Mouse (Mus musculus): ENCODE data around the gene Tatdn2.
A peak's percentile ranks its signal among the peaks of the same experiment; 100 is the strongest.
"Not testable (repeated sequence)": the region's sequence is repeated elsewhere in the genome, so short reads cannot be mapped to it uniquely, and the experiment has no call there.

Tatdn2 gene

GRCm38 (mm10) chr6:113672029-113672428 is 24.8 kb upstream of the Tatdn2 start:
- DNase-seq (ENCODE audit: low spot score in 2 of 2) = not testable (repeated sequence)

- DNase-seq (ENCODE audit: low spot score in 2 of 2) = no peak
Observed at GRCm38 (mm10) chr6:113672989-113673388, 23.9 kb upstream of the Tatdn2 start.

- peak; percentile 24 to 58 for DNase-seq (ENCODE audit: low spot score in 2 of 2)
Observed at GRCm38 (mm10) chr6:113675234-113675633, 21.6 kb upstream of the Tatdn2 start.

GRCm38 (mm10) chr6:113675991-113676390 is 20.9 kb upstream of the Tatdn2 start:
- no peak for DNase-seq (ENCODE audit: low spot score in 2 of 2)

- no peak for DNase-seq (ENCODE audit: low spot score in 2 of 2)
Observed at GRCm38 (mm10) chr6:113677070-113677734, 19.6 kb upstream of the Tatdn2 start.

GRCm38 (mm10) chr6:113678246-113679012 is 18.4 kb upstream of the Tatdn2 start:
- no peak for DNase-seq (ENCODE audit: low spot score in 2 of 2)

- DNase-seq (ENCODE audit: low spot score in 2 of 2) = no peak
Observed at GRCm38 (mm10) chr6:113679993-113680566, 16.8 kb upstream of the Tatdn2 start.

GRCm38 (mm10) chr6:113681271-113681670 is 15.6 kb upstream of the Tatdn2 start:
- DNase-seq (ENCODE audit: low spot score in 2 of 2) = peak; percentile 74 to 77

GRCm38 (mm10) chr6:113683081-113683825 is 13.6 kb upstream of the Tatdn2 start:
- DNase-seq (ENCODE audit: low spot score in 2 of 2) = no peak

GRCm38 (mm10) chr6:113686551-113687125 is 10.2 kb upstream of the Tatdn2 start:
- peak; percentile 24 to 49 for DNase-seq (ENCODE audit: low spot score in 2 of 2)

- DNase-seq (ENCODE audit: low spot score in 2 of 2) = peak in 1 of 2 experiments; percentile 38
Observed at GRCm38 (mm10) chr6:113690008-113690399, 6.8 kb upstream of the Tatdn2 start.

- DNase-seq (ENCODE audit: low spot score in 2 of 2) = peak; percentile 68 to 75
Observed at GRCm38 (mm10) chr6:113690400-113691083, 6.3 kb upstream of the Tatdn2 start.

GRCm38 (mm10) chr6:113691084-113691462 is 5.8 kb upstream of the Tatdn2 start:
- no peak for DNase-seq (ENCODE audit: low spot score in 2 of 2)

GRCm38 (mm10) chr6:113692661-113693133 is 4.2 kb upstream of the Tatdn2 start:
- DNase-seq (ENCODE audit: low spot score in 2 of 2) = no peak

GRCm38 (mm10) chr6:113693377-113693776 is 3.5 kb upstream of the Tatdn2 start:
- no peak for DNase-seq (ENCODE audit: low spot score in 2 of 2)

- no peak for DNase-seq (ENCODE audit: low spot score in 2 of 2)
Observed at GRCm38 (mm10) chr6:113695203-113695602, 1.6 kb upstream of the Tatdn2 start.

GRCm38 (mm10) chr6:113695766-113696355 is 989 bp upstream of the Tatdn2 start:
- DNase-seq (ENCODE audit: low spot score in 2 of 2) = no peak

- peak in 1 of 2 experiments; percentile 28 for DNase-seq (ENCODE audit: low spot score in 2 of 2)
Observed at GRCm38 (mm10) chr6:113697222-113698205, 664 bp downstream of the Tatdn2 start.

GRCm38 (mm10) chr6:113712718-113713117 is 15.9 kb downstream of the Tatdn2 start:
- DNase-seq (ENCODE audit: low spot score in 2 of 2) = no peak

Data from urinary bladder, adult 18-20 months (tissue).